Mouse (Mus musculus) neural tube, embryonic 11.5 days (tissue): ENCODE results near the gene Nav2. TPM values are rescaled to one million over a fixed set of nuclear protein-coding genes. Genes with fewer than 3 reads are reported as not detected.

Source experiments
- ATAC-seq: fragments of 200-750 bp; cut with Nextera tagmentation; 2 replicates; pipeline ENCODE4 v1.8.0; 2017; ENCODE audit warnings: moderate number of reproducible peaks, mild to moderate bottlenecking, moderate TSS enrichment, moderate library complexity; ENCODE audit not compliant: insufficient read depth, low FRiP score, low TSS enrichment
- DNase-seq: peaks from one replicate; pipeline ENCODE4 v3.0.0-alpha.2; 2015; ENCODE audit warnings: low spot score
- H3K27ac ChIP-seq: fragments of 300-500 bp; sonication (generic); 2 replicates; pipeline ENCODE4 v1.5.1; 2014; ENCODE audit warnings: low read depth, mild to moderate bottlenecking, low read length
- H3K27me3 ChIP-seq: fragments of 300-500 bp; sonication (generic); 2 replicates; pipeline ENCODE4 v1.6.1; 2014; ENCODE audit warnings: mild to moderate bottlenecking, low read length, mixed read lengths; ENCODE audit not compliant: control insufficient read depth, insufficient read depth
- H3K36me3 ChIP-seq: fragments of 300-500 bp; sonication (generic); 2 replicates; pipeline ENCODE4 v1.6.1; 2014; ENCODE audit warnings: mild to moderate bottlenecking, low read length, moderate library complexity, mixed read lengths; ENCODE audit not compliant: control insufficient read depth, insufficient read depth
- H3K4me1 ChIP-seq: fragments of 300-500 bp; sonication (generic); 2 replicates; pipeline ENCODE4 v1.6.1; 2014; ENCODE audit warnings: low read length, mixed read lengths; ENCODE audit not compliant: control insufficient read depth, insufficient read depth
- H3K4me2 ChIP-seq: fragments of 300-500 bp; sonication (generic); 2 replicates; pipeline ENCODE4 v1.6.1; 2014; ENCODE audit warnings: low read depth, mild to moderate bottlenecking, moderate library complexity
- H3K4me3 ChIP-seq: fragments of 300-500 bp; sonication (generic); 2 replicates; pipeline ENCODE4 v1.5.1; 2014; ENCODE audit warnings: low read depth, low read length
- H3K9ac ChIP-seq: fragments of 300-500 bp; sonication (generic); 2 replicates; pipeline ENCODE4 v1.6.1; 2014; ENCODE audit warnings: mild to moderate bottlenecking, low read length
- H3K9me3 ChIP-seq: fragments of 300-500 bp; sonication (generic); 2 replicates; pipeline ENCODE4 v1.6.1; 2016; ENCODE audit warnings: low read length; ENCODE audit not compliant: control insufficient read depth
- WGBS: fragments of 180-500 bp; shearing (Covaris S2); extraction: QIAGEN DNeasy Blood & Tissue Kit; methylation state at CpG from one replicate; pipeline ENCODE4 v1.1.7; 2014; 5-methylcytosine and 5-hydroxymethylcytosine counted together
- polyA plus RNA-seq: library from polyadenylated mRNA; unstranded; fragments of >200 nt; fragmentation: Nextera tagmentation; extraction: Ambion mirVana; gene quantifications from 2 replicates; pipeline ENCODE4 v1.2.1, GENCODE M21; 2014

Nav2 gene
- polyA plus RNA-seq, 1 experiment from 2014 or later, result 19.2 TPM

DNA sequence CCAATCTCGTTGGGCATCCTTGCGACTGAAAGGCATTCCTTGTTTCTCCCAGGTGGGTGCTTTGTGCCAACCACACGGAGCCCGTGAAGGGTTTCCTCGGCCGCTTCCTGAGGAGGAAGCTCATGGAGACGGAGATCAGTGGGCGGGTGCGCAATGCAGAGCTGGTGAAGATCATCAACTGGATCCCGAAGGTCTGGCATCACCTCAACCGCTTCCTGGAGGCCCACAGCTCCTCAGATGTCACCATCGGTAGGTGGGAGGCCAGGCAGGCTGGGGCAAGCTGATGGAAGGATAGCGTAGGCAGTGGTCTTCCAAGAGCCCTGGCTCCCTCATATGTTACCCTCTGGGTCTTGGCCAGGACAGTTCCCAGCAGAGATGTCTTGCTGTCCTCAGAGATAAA, 689.7 kb downstream of the Nav2 start:
- WGBS, result 93% methylated on average over 13 of the region's 13 CpGs
- no peak for DNase-seq
- H3K4me3 ChIP-seq, result no peak overlapping the region
- H3K4me1 ChIP-seq, result no peaks in the 10 kb centered on the region
- no peak overlapping the region for H3K4me2 ChIP-seq
- H3K9ac ChIP-seq, result no peak overlapping the region
- ATAC-seq, result no peak
- peaks cover 6% of the 10 kb centered on the region for H3K36me3 ChIP-seq
- no peaks in the 10 kb centered on the region for H3K27me3 ChIP-seq
- no peak overlapping the region for H3K27ac ChIP-seq
- H3K9me3 ChIP-seq, result no peaks in the 10 kb centered on the region

GRCm38 (mm10) chr7:49599950-49600349, 691.4 kb downstream of the Nav2 start:
- no peak overlapping the region for H3K4me2 ChIP-seq
- no peak overlapping the region for H3K27ac ChIP-seq
- H3K9me3 ChIP-seq, result no peaks in the 10 kb centered on the region
- peaks cover 6% of the 10 kb centered on the region for H3K36me3 ChIP-seq
- ATAC-seq (no peak), DNase-seq (no peak)
- H3K9ac ChIP-seq, result no peak overlapping the region
- WGBS, result 91% methylated on average over 3 of the region's 3 CpGs
- H3K4me1 ChIP-seq, result no peaks in the 10 kb centered on the region
- H3K4me3 ChIP-seq, result no peak overlapping the region
- no peaks in the 10 kb centered on the region for H3K27me3 ChIP-seq

GRCm38 (mm10) chr7:49601191-49601975, 692.9 kb downstream of the Nav2 start:
- Histone ChIP-seq H3K27me3 (no peaks in the 10 kb centered on the region), H3K9me3 (no peaks in the 10 kb centered on the region), H3K36me3 (peaks cover 6% of the 10 kb centered on the region), H3K4me1 (no peaks in the 10 kb centered on the region), H3K4me2 (no peak overlapping the region), H3K4me3 (no peak overlapping the region), H3K27ac (no peak overlapping the region), H3K9ac (no peak overlapping the region)
- ATAC-seq, result no peak
- DNase-seq, result peak; percentile 73
- 64% methylated on average over 13 of the region's 13 CpGs for WGBS

DNA sequence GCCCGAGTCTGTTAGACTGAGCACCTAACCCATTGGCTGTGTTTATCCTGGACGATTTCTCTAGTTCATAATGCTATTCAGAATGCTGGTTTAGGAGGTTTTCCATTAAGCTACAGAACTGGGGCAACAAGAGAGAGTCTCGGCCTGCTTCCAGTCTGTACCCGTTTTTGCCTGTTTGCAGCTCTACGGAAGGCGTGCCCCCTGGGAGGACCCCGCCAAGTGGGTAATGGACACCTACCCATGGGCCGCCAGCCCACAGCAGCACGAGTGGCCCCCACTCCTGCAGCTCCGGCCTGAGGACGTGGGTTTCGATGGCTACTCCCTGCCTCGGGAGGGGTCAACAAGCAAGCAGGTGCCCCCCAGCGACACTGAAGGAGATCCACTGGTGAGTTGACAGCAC, 695.7 kb downstream of the Nav2 start:
- no peak overlapping the region for H3K4me2 ChIP-seq
- no peak overlapping the region for H3K27ac ChIP-seq
- ATAC-seq, result no peak
- no peaks in the 10 kb centered on the region for H3K9me3 ChIP-seq
- no peaks in the 10 kb centered on the region for H3K4me1 ChIP-seq
- H3K9ac ChIP-seq, result no peak overlapping the region
- 92% methylated on average over 14 of the region's 14 CpGs for WGBS
- no peaks in the 10 kb centered on the region for H3K27me3 ChIP-seq
- H3K4me3 ChIP-seq, result no peak overlapping the region
- no peaks in the 10 kb centered on the region for H3K36me3 ChIP-seq
- DNase-seq, result no peak

GRCm38 (mm10) chr7:49604965-49605795, 696.7 kb downstream of the Nav2 start:
- Histone ChIP-seq H3K4me2 (no peak overlapping the region), H3K4me3 (no peak overlapping the region), H3K9me3 (no peaks in the 10 kb centered on the region), H3K27me3 (no peaks in the 10 kb centered on the region), H3K36me3 (no peaks in the 10 kb centered on the region), H3K9ac (no peak overlapping the region), H3K27ac (no peak overlapping the region), H3K4me1 (no peaks in the 10 kb centered on the region)
- ATAC-seq (no peak), DNase-seq (no peak)
- WGBS, result 92% methylated on average over 15 of the region's 15 CpGs

DNA sequence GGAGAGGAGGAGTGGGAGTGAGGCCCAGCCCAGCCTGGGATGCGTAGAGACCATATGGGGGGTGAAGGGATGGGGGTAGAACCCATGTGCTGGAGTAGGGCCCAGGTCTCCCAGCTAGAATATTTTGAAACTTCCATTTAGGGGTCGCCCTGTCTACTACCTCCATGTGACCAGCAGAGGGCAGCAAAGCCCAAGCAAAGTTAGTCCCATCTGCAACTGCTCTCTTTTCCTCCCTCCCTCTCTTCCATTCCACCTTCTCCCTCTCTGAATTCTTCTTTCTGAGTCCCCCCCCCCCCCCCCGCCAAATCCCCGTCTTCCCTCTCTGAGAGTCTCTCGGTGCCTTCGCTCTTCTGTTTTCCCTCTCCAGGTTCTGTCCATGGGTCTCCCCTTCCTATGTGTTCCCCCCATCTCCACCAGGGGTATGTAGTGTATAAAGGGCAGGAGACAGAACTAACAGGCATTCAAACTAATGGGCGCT, 707.8 kb downstream of the Nav2 start:
- peaks cover 34% of the 10 kb centered on the region for H3K27me3 ChIP-seq
- ATAC-seq, result 0 out of 2 replicates have a peak, but pooled peaks have one; percentile 57

GRCm38 (mm10) chr7:49617087-49617486, 708.6 kb downstream of the Nav2 start:
- no peak overlapping the region for H3K4me3 ChIP-seq
- no peak overlapping the region for H3K27ac ChIP-seq
- peaks cover 39% of the 10 kb centered on the region for H3K27me3 ChIP-seq
- DNase-seq, result no peak
- H3K4me1 ChIP-seq, result no peaks in the 10 kb centered on the region
- WGBS, result 75% methylated on average over 4 of the region's 4 CpGs
- no peak overlapping the region for H3K9ac ChIP-seq
- ATAC-seq, result no peak
- no peak overlapping the region for H3K4me2 ChIP-seq
- H3K36me3 ChIP-seq, result no peaks in the 10 kb centered on the region
- H3K9me3 ChIP-seq, result no peaks in the 10 kb centered on the region

More for the DNA sequence above, 707.8 kb downstream of the Nav2 start:
- H3K4me1 ChIP-seq, result no peaks in the 10 kb centered on the region
- DNase-seq, result peak; percentile 75
- WGBS, result 4% methylated on average over 6 of the region's 7 CpGs
- no peaks in the 10 kb centered on the region for H3K9me3 ChIP-seq
- no peak overlapping the region for H3K9ac ChIP-seq
- no peaks in the 10 kb centered on the region for H3K36me3 ChIP-seq
- H3K4me2 ChIP-seq, result no peak overlapping the region
- H3K27ac ChIP-seq, result no peak overlapping the region
- no peak overlapping the region for H3K4me3 ChIP-seq

- WGBS, result 64% methylated on average over 1 of the region's 1 CpGs
- Histone ChIP-seq H3K9me3 (no peaks in the 10 kb centered on the region), H3K36me3 (no peaks in the 10 kb centered on the region), H3K4me2 (no peak overlapping the region), H3K9ac (no peak overlapping the region), H3K4me1 (no peaks in the 10 kb centered on the region), H3K27me3 (peaks cover 67% of the 10 kb centered on the region), H3K27ac (no peak overlapping the region), H3K4me3 (no peak overlapping the region)
- ATAC-seq (no peak), DNase-seq (no peak)
Observed at GRCm38 (mm10) chr7:49620160-49620559, 711.6 kb downstream of the Nav2 start.
